Mouse (Mus musculus): Measurements from ENCODE around the gene Cadps2. TPM values are rescaled to one million over a fixed set of nuclear protein-coding genes. Genes with fewer than 3 reads are reported as not detected.

Cadps2 gene
- polyA plus RNA-seq, 1 experiment: 0.90 TPM

GRCm38 (mm10) chr6:23648732-23649131 lies 190.5 kb downstream of the Cadps2 start:
- H3K9me3 ChIP-seq (replicated peaks; ENCODE audit: control insufficient read depth, insufficient read depth, low read length, poor library complexity, severe bottlenecking): no peaks in the 10 kb centered on the region
- H3K4me1 ChIP-seq (ENCODE audit: control insufficient read depth, insufficient read depth, low read length): no peaks in the 10 kb centered on the region
- TF ChIP-seq CTCF (IDR thresholded peaks at IDR 0.05; ENCODE audit: low read depth, low read length): no peak
- TF ChIP-seq EP300 (IDR thresholded peaks at IDR 0.05; ENCODE audit: insufficient read depth, low read depth, low read length): no peak
- no peak for TF ChIP-seq POLR2A (IDR thresholded peaks at IDR 0.05; ENCODE audit: insufficient read depth, low read length)
- no peaks in the 10 kb centered on the region for H3K36me3 ChIP-seq (ENCODE audit: control insufficient read depth, insufficient read depth, low read length, poor library complexity, severe bottlenecking)
- no peaks in the 10 kb centered on the region; the same call in 1 of the 2 replicates for H3K27me3 ChIP-seq (ENCODE audit: control insufficient read depth, insufficient read depth, low read length, poor library complexity, severe bottlenecking)
- no peak overlapping the region for H3K4me3 ChIP-seq (ENCODE audit: low read depth, low read length)
- H3K9ac ChIP-seq (ENCODE audit: low read depth, poor library complexity, severe bottlenecking): no peak overlapping the region
- H3K27ac ChIP-seq (ENCODE audit: insufficient read depth, low read length): no peak overlapping the region

GRCm38 (mm10) chr6:23647627-23648247 lies 191.5 kb downstream of the Cadps2 start:
- H3K27ac ChIP-seq (ENCODE audit: insufficient read depth, low read length): no peak overlapping the region

GRCm38 (mm10) chr6:23637081-23637480 lies 202.1 kb downstream of the Cadps2 start:
- TF ChIP-seq CTCF (IDR thresholded peaks at IDR 0.05; ENCODE audit: low read depth, low read length): no peak
- TF ChIP-seq POLR2A (IDR thresholded peaks at IDR 0.05; ENCODE audit: insufficient read depth, low read length): no peak
- no peak for TF ChIP-seq EP300 (IDR thresholded peaks at IDR 0.05; ENCODE audit: insufficient read depth, low read depth, low read length)
- Histone ChIP-seq H3K4me1 (ENCODE audit: control insufficient read depth, insufficient read depth, low read length) (no peaks in the 10 kb centered on the region), H3K36me3 (ENCODE audit: control insufficient read depth, insufficient read depth, low read length, poor library complexity, severe bottlenecking) (no peaks in the 10 kb centered on the region), H3K9ac (ENCODE audit: low read depth, poor library complexity, severe bottlenecking) (no peak overlapping the region), H3K27ac (ENCODE audit: insufficient read depth, low read length) (no peak overlapping the region), H3K4me3 (ENCODE audit: low read depth, low read length) (no peak overlapping the region), H3K27me3 (ENCODE audit: control insufficient read depth, insufficient read depth, low read length, poor library complexity, severe bottlenecking) (no peaks in the 10 kb centered on the region), H3K9me3 (replicated peaks; ENCODE audit: control insufficient read depth, insufficient read depth, low read length, poor library complexity, severe bottlenecking) (no peaks in the 10 kb centered on the region)

More at GRCm38 (mm10) chr6:23647627-23648247, 191.5 kb downstream of the Cadps2 start:
- H3K9me3 ChIP-seq (replicated peaks; ENCODE audit: control insufficient read depth, insufficient read depth, low read length, poor library complexity, severe bottlenecking): no peaks in the 10 kb centered on the region
- no peaks in the 10 kb centered on the region for H3K36me3 ChIP-seq (ENCODE audit: control insufficient read depth, insufficient read depth, low read length, poor library complexity, severe bottlenecking)
- no peak overlapping the region for H3K9ac ChIP-seq (ENCODE audit: low read depth, poor library complexity, severe bottlenecking)
- H3K4me3 ChIP-seq (ENCODE audit: low read depth, low read length): no peak overlapping the region
- TF ChIP-seq POLR2A (IDR thresholded peaks at IDR 0.05; ENCODE audit: insufficient read depth, low read length) (no peak), CTCF (IDR thresholded peaks at IDR 0.05; ENCODE audit: low read depth, low read length) (no peak), EP300 (IDR thresholded peaks at IDR 0.05; ENCODE audit: insufficient read depth, low read depth, low read length) (no peak)
- H3K4me1 ChIP-seq (ENCODE audit: control insufficient read depth, insufficient read depth, low read length): no peaks in the 10 kb centered on the region
- no peaks in the 10 kb centered on the region; the same call in 1 of the 2 replicates for H3K27me3 ChIP-seq (ENCODE audit: control insufficient read depth, insufficient read depth, low read length, poor library complexity, severe bottlenecking)

- no peaks in the 10 kb centered on the region for H3K9me3 ChIP-seq (replicated peaks; ENCODE audit: control insufficient read depth, insufficient read depth, low read length, poor library complexity, severe bottlenecking)
- H3K4me1 ChIP-seq (ENCODE audit: control insufficient read depth, insufficient read depth, low read length): no peaks in the 10 kb centered on the region
- H3K27me3 ChIP-seq (ENCODE audit: control insufficient read depth, insufficient read depth, low read length, poor library complexity, severe bottlenecking): no peaks in the 10 kb centered on the region
- TF ChIP-seq CTCF (IDR thresholded peaks at IDR 0.05; ENCODE audit: low read depth, low read length) (no peak), POLR2A (IDR thresholded peaks at IDR 0.05; ENCODE audit: insufficient read depth, low read length) (no peak), EP300 (IDR thresholded peaks at IDR 0.05; ENCODE audit: insufficient read depth, low read depth, low read length) (no peak)
- no peak overlapping the region for H3K9ac ChIP-seq (ENCODE audit: low read depth, poor library complexity, severe bottlenecking)
- no peaks in the 10 kb centered on the region for H3K36me3 ChIP-seq (ENCODE audit: control insufficient read depth, insufficient read depth, low read length, poor library complexity, severe bottlenecking)
- no peak overlapping the region for H3K4me3 ChIP-seq (ENCODE audit: low read depth, low read length)
- no peak overlapping the region for H3K27ac ChIP-seq (ENCODE audit: insufficient read depth, low read length)
These were observed 204.0 kb downstream of the Cadps2 start for GRCm38 (mm10) chr6:23635208-23635607.

- Histone ChIP-seq H3K4me1 (ENCODE audit: control insufficient read depth, insufficient read depth, low read length) (no peaks in the 10 kb centered on the region), H3K36me3 (ENCODE audit: control insufficient read depth, insufficient read depth, low read length, poor library complexity, severe bottlenecking) (no peaks in the 10 kb centered on the region), H3K4me3 (ENCODE audit: low read depth, low read length) (no peak overlapping the region), H3K27me3 (ENCODE audit: control insufficient read depth, insufficient read depth, low read length, poor library complexity, severe bottlenecking) (no peaks in the 10 kb centered on the region), H3K27ac (ENCODE audit: insufficient read depth, low read length) (no peak overlapping the region), H3K9ac (ENCODE audit: low read depth, poor library complexity, severe bottlenecking) (no peak overlapping the region), H3K9me3 (replicated peaks; ENCODE audit: control insufficient read depth, insufficient read depth, low read length, poor library complexity, severe bottlenecking) (no peaks in the 10 kb centered on the region)
- TF ChIP-seq POLR2A (IDR thresholded peaks at IDR 0.05; ENCODE audit: insufficient read depth, low read length) (no peak), EP300 (IDR thresholded peaks at IDR 0.05; ENCODE audit: insufficient read depth, low read depth, low read length) (no peak), CTCF (IDR thresholded peaks at IDR 0.05; ENCODE audit: low read depth, low read length) (no peak)
These were observed 205.2 kb downstream of the Cadps2 start for GRCm38 (mm10) chr6:23634016-23634415.

- no peak overlapping the region for H3K4me3 ChIP-seq (ENCODE audit: low read depth, low read length)
- TF ChIP-seq CTCF (IDR thresholded peaks at IDR 0.05; ENCODE audit: low read depth, low read length) (no peak), EP300 (IDR thresholded peaks at IDR 0.05; ENCODE audit: insufficient read depth, low read depth, low read length) (no peak), POLR2A (IDR thresholded peaks at IDR 0.05; ENCODE audit: insufficient read depth, low read length) (no peak)
- no peak overlapping the region for H3K9ac ChIP-seq (ENCODE audit: low read depth, poor library complexity, severe bottlenecking)
- H3K9me3 ChIP-seq (replicated peaks; ENCODE audit: control insufficient read depth, insufficient read depth, low read length, poor library complexity, severe bottlenecking): no peaks in the 10 kb centered on the region
- H3K27ac ChIP-seq (ENCODE audit: insufficient read depth, low read length): no peak overlapping the region
- no peaks in the 10 kb centered on the region for H3K27me3 ChIP-seq (ENCODE audit: control insufficient read depth, insufficient read depth, low read length, poor library complexity, severe bottlenecking)
- H3K36me3 ChIP-seq (ENCODE audit: control insufficient read depth, insufficient read depth, low read length, poor library complexity, severe bottlenecking): no peaks in the 10 kb centered on the region
- no peaks in the 10 kb centered on the region for H3K4me1 ChIP-seq (ENCODE audit: control insufficient read depth, insufficient read depth, low read length)
These were observed 208.8 kb downstream of the Cadps2 start for GRCm38 (mm10) chr6:23630465-23630864.
